Comparison of ENCODE assay signal across 27 mouse cellular contexts in the genomic region with DNA sequence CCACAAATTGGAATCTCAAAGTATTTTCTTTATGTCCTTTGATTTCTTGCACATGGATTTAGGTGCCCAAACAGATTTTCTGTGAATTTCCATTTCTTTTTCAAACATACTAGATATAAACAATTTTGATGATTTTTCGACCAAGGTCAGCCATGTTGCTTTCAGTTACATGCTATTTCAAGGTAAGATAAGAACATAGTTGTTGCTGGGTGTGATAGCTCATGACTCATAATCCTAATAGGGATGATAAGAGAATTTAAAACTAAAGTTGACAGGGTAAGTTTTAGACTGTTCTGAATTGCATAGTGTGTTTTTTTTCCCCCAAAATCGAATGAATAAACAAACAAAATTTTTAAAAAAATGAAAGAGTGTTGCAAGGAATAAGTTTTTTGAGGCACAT.
"Had no signal": no experiment of that assay in that cellular context is flagged by ENCODE, and none has a peak within 500 bp of the region (broad histone marks: within the 10 kb centered on the region; RNA-seq: fewer than 3 reads in every experiment).

No protein-coding gene starts in this region.

- DNase-seq: cerebellum, postnatal 10 days; cerebellum, postnatal 14 days; cerebellum, postnatal 25 days; cerebellum, postnatal 36 days; embryo, embryonic 11 days; forebrain, postnatal 0 days; gastrocnemius, adult 2 months; gastrocnemius, postnatal 10 days; gastrocnemius, postnatal 14 days; gastrocnemius, postnatal 25 days; gastrocnemius, postnatal 36 days; heart, adult 11 months; heart, adult 18-20 months; heart, adult 2 months had no signal

- H3K4me2 ChIP-seq: embryonic facial prominence, embryonic 12.5 days; embryonic facial prominence, embryonic 13.5 days; embryonic facial prominence, embryonic 15.5 days; forebrain, embryonic 12.5 days; forebrain, embryonic 13.5 days; forebrain, embryonic 15.5 days; heart, embryonic 11.5 days had no signal

- H3K27ac ChIP-seq: embryonic facial prominence, embryonic 10.5 days; embryonic facial prominence, embryonic 12.5 days; embryonic facial prominence, embryonic 13.5 days; embryonic facial prominence, embryonic 15.5 days; forebrain, embryonic 10.5 days; forebrain, embryonic 12.5 days; forebrain, embryonic 13.5 days; forebrain, embryonic 15.5 days; gastrocnemius, adult 2 months; heart, adult 2 months; heart, embryonic 10.5 days had no signal

- H3K4me1 ChIP-seq: embryonic facial prominence, embryonic 10.5 days; embryonic facial prominence, embryonic 12.5 days; embryonic facial prominence, embryonic 13.5 days; embryonic facial prominence, embryonic 15.5 days; forebrain, embryonic 10.5 days; forebrain, embryonic 12.5 days; forebrain, embryonic 13.5 days; forebrain, embryonic 15.5 days; heart, embryonic 10.5 days had no signal

- ATAC-seq: forebrain, embryonic 13.5 days; forebrain, embryonic 14.5 days; forebrain, embryonic 15.5 days; forebrain, embryonic 16.5 days; forebrain, postnatal 0 days had no signal

- H3K9ac ChIP-seq: embryonic facial prominence, embryonic 12.5 days; embryonic facial prominence, embryonic 13.5 days; embryonic facial prominence, embryonic 15.5 days; forebrain, embryonic 12.5 days; forebrain, embryonic 13.5 days; forebrain, embryonic 15.5 days; forebrain, postnatal 0 days had no signal

- H3K4me3 ChIP-seq: embryonic facial prominence, embryonic 10.5 days; embryonic facial prominence, embryonic 12.5 days; embryonic facial prominence, embryonic 13.5 days; embryonic facial prominence, embryonic 15.5 days; erythroblast, embryonic 14.5 days; forebrain, embryonic 10.5 days; forebrain, embryonic 12.5 days; forebrain, embryonic 13.5 days; forebrain, embryonic 15.5 days; gastrocnemius, adult 2 months; heart, adult 2 months; heart, embryonic 10.5 days had no signal

- H3K36me3 ChIP-seq: embryonic facial prominence, embryonic 10.5 days; embryonic facial prominence, embryonic 12.5 days; embryonic facial prominence, embryonic 13.5 days; embryonic facial prominence, embryonic 15.5 days; forebrain, embryonic 10.5 days; forebrain, embryonic 12.5 days; forebrain, embryonic 15.5 days; heart, embryonic 10.5 days had no signal

- H3K27me3 ChIP-seq: embryonic facial prominence, embryonic 12.5 days; embryonic facial prominence, embryonic 13.5 days; embryonic facial prominence, embryonic 15.5 days; forebrain, embryonic 12.5 days; forebrain, embryonic 13.5 days; forebrain, embryonic 15.5 days had no signal

- H3K9me3 ChIP-seq: embryonic facial prominence, embryonic 10.5 days; embryonic facial prominence, embryonic 12.5 days; embryonic facial prominence, embryonic 13.5 days; embryonic facial prominence, embryonic 15.5 days; forebrain, embryonic 10.5 days; forebrain, embryonic 12.5 days; forebrain, embryonic 13.5 days; forebrain, embryonic 15.5 days; heart, embryonic 10.5 days had no signal
